Mouse (Mus musculus) c-Kit-negative CD71-positive TER-119-positive erythroid progenitor cells, embryonic 14.5 days (primary cell): ENCODE results near the gene Doc2g.

Source experiments
- DNase-seq: peaks from one replicate; pipeline ENCODE4 v3.0.0-alpha.2; 2013; ENCODE audit warnings: low read depth, low spot score

Doc2g gene

DNA sequence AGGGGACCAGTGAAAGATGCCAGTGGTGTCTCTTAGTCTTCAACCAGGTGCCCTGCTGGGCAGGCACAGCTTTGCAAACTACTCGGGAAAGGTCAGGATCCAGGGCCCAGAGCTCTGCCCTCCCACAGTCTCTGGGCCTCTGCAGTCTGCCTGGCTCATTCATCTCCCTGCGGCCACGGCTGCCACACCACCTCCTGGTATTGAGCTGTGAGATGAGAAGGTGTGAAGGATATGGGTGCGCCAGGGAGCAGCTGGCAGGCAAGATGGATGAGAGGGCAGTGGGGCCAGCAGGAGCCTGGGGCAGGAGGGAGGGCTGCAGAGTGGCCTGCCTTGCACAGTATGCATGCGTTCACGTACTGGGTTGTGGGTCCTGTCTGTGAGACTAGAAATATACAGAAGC lies 12.3 kb upstream of the Doc2g start:
- no peak for DNase-seq

- no peak for DNase-seq
Measured at GRCm38 (mm10) chr19:3991562-3991961, 11.6 kb upstream of the Doc2g start.

- no peak for DNase-seq
Measured at GRCm38 (mm10) chr19:3991966-3992365, 11.1 kb upstream of the Doc2g start.

GRCm38 (mm10) chr19:3992416-3992815 lies 10.7 kb upstream of the Doc2g start, which contains the start of gene Tbx10:
Gene Tbx10 (plus strand): TSS chr19:3992752.
- no peak for DNase-seq

GRCm38 (mm10) chr19:3994932-3995331 lies 8.2 kb upstream of the Doc2g start:
- no peak for DNase-seq

DNA sequence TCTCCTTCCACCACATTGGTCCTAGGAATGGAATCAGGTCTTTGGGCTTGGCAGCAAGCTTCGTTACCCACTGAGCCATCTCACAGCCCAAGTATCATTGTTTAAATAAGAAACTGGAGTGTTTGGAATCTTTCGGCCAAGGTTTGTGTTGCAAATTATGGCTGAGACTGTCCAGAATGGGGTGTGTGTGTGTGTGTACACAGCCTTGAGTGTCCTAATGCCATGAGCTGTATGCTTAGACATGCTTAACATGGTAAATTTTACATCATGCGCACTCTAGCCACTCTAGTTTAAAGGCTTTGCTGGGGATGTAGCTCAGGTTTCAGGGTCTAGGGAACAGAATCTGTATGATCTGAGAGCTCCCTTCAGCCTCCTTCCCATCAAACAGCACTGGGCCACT lies 7.6 kb upstream of the Doc2g start:
- DNase-seq, result no peak

DNA sequence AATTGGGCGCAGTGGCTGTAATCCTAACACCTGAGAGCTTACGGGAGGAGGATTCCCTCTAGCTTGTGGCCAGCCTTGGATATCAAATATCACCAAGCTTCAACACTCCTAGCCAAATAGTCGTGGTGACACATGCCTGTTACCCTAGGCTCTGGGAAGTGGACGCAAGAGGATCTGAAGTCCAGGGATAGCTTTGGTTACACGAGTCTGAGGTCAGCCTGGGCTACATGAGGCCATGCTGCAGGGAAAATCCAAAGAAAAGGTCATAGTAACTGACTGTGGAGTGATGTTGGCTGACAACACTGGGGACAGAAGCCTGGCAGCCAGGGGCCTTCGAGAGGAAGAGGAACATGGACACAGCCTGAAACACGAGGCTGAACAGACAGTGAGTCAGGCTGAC lies 7.0 kb upstream of the Doc2g start:
- no peak for DNase-seq

GRCm38 (mm10) chr19:3996747-3997146 lies 6.4 kb upstream of the Doc2g start:
- no peak for DNase-seq

DNA sequence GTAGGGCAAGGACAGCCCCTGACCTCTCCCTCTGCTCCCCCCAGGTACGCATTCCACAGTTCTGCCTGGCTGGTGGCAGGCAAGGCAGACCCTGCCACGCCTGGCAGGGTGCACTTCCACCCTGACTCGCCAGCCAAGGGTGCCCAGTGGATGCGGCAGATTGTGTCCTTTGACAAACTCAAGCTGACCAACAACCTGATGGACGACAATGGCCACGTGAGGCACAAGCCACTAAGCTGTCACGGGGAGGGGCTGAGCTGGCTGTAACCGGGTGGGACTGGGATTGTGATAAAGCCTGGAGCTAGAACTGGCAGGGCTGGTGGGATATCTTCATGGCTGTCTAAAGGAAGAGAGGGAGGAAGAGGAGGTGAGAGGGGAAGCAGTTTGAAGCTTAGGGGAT lies 5.9 kb upstream of the Doc2g start:
- no peak for DNase-seq

DNA sequence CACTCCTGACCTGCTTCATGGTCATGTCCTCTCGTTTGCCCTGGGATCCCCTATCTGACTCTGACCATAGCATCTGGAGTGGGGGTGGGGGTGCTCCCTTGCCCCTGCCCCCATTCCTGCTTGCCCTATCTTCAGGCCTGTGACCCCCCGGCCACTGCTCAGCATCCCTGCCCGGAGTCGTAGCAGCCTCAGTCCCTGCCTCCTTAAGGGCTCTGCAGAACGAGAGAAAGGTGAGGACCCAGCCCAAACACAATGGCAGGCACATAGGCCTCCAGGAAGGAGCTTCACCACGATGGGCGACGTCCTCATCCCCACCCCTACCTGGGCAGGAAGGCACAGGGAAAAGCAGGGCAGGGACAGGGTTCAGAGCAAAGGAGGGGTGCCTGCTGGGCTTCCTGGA lies 4.8 kb upstream of the Doc2g start:
- DNase-seq, result no peak

DNA sequence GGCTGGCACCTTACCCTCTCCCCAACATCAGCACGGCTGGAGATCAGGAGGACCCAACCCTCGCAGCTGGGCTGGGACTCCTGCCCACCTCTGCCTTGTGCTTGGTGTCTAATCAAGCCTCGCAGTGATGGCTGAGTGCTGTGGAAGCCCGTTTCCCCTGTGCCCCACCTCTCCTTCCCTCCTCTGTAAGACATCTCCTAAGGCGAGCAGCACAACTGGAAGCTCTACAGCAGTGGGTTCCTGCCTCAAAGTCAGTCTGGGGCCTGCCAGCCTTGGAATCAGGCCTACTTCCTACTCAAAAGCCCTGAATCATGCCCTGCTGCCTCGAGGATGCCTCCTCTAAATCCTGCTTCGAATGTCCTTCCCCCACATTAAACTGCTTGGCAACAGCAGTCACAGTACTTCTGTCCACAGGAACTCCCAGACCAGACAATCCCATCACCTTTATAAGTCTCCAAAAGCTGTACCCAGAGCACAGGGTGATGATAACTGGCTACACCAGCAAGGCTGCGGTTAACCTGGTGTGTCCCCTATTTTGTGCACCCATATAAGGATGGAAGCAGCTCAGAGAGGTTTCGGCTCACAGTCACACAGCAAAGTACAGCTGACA lies 3.9 kb upstream of the Doc2g start:
- no peak for DNase-seq

GRCm38 (mm10) chr19:4000119-4000900 lies 2.8 kb upstream of the Doc2g start, which contains the start of the genes Nudt8 and Gm49405:
Gene Nudt8 (plus strand): TSS chr19:4000580.
Gene Gm49405 (plus strand): TSS chr19:4000626.
- peak; percentile 97 for DNase-seq

DNA sequence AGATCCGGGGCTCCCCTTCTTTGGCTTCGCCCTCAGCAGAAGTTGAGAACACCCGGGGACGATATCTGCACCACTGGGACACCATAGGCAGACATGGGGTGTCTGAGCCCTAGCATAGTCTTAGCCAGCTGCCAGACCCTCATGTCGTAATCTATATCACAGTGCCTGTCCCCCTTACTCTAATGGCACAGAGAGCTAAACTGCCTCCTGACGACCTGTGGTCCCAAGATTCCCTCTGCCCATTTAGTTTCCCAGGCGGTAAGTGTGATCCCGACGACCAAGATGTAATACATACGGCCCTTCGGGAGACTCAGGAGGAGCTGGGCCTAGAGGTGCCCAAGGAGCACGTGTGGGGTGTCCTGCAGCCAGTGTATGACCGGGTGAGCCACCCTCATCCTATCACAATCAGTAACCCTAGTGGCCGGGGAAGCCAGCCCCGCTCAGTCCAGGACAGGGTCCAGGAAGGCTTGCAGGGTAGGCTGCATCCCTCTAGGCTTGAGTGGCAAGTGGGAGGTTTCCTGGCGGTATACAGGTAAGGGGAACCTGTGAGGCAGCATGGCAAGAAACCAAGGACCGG lies 2.1 kb upstream of the Doc2g start:
- DNase-seq, result no peak

GRCm38 (mm10) chr19:4001752-4002151 lies 1.4 kb upstream of the Doc2g start:
- no peak for DNase-seq

DNA sequence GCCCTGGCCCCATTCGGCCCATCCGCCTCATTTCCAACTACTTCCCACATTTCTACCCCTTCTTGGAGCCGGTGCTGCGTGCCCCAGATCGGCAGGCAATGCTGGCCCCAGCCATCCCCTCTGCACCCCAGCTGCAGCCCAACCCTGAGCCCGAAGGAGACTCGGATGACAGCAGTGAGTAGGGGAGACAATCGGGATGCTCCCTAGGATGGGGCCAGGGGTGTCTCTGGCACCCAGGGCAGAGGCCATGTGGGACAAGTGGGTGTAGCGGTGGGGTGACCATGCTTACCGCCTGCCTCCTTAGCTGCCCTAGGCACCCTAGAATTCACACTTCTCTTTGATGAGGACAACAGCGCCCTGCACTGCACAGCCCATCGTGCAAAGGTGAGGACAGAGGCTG lies 528 bp downstream of the Doc2g start:
- no peak for DNase-seq

- DNase-seq, result no peak
Measured at GRCm38 (mm10) chr19:4004331-4004730, 1.2 kb downstream of the Doc2g start.

DNA sequence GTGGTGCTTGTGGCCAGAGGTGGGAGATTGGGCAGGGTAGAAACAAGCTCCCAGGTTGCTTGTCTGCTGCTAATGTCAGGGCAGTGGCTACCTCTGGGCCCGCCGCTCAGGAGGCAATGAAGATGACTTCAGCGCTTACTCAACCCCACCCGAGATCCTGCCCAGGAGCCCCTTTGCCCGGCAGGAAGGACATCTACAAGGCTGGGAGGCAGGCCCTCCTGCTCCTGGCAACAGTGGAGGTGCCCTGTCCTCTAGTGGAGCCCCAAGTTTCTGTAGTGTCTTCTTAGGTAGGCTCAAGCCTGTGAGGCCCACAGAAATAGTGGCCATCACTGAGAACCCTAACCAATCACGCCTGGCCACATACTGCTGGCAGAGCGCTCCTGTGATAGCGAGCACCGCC lies 2.0 kb downstream of the Doc2g start:
- no peak for DNase-seq

GRCm38 (mm10) chr19:4005971-4006370 lies 2.9 kb downstream of the Doc2g start:
- DNase-seq, result no peak

- no peak for DNase-seq
Measured at GRCm38 (mm10) chr19:4011086-4011485, 8.0 kb downstream of the Doc2g start.

DNA sequence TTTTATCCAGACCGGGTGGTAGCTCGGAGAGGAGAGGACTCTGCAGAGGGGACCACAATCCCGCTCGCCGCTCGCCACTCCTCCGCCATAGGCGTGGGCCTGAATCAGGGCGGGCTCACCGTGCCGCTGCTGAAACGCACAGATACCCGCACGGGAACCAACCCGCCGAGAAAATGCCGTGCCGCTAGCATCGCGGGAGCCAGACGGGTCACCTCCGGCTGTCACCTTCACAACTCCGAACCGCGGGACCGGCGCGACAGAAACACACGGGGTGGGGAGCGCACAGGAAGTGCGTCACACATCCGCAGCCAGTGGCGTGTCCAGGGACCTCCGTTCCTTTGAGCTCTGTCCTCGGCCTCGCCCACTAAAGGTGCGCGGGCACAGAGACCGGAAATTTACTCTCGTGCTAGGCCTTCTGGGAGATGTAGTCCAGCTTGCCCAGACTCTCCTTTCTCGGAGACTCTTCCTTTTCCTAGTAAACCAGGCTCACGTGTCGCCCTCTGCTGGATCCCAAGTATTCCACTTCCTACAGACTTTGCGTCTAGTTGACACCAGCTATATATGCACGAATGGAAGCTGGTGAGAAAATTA lies 9.4 kb downstream of the Doc2g start, which contains the start of gene Ndufv1:
Gene Ndufv1, minus strand, starts transcription at position 375 of the 591 bp plus-strand sequence.
- DNase-seq, result peak; percentile 96

GRCm38 (mm10) chr19:4013066-4013465 lies 10.0 kb downstream of the Doc2g start:
- DNase-seq, result no peak

GRCm38 (mm10) chr19:4014802-4015201 lies 11.7 kb downstream of the Doc2g start:
- no peak for DNase-seq
